Mouse (Mus musculus) Patski (cell line): ENCODE results near the gene Rapgef2. TPM values are rescaled to one million over a fixed set of nuclear protein-coding genes. Genes with fewer than 3 reads are reported as not detected.

ENCODE experiments used
- ATAC-seq: fragments of 100-300 bp; one replicate; pipeline ENCODE4 v1.8.0; 2021
- CTCF ChIA-PET: fragments of 350-600 bp; sonication (Branson Sonifier 250); formaldehyde crosslinking; loops from one replicate; lab custom pipeline; 2022; ENCODE audit warnings: inconsistent platforms; lab: Charles Lee
- POLR2A ChIA-PET: fragments of 350-600 bp; sonication (Branson Sonifier 250); formaldehyde crosslinking; loops from one replicate; lab custom pipeline; 2022; ENCODE audit warnings: antibody characterized with exemption, inconsistent platforms; lab: Charles Lee
- DNase-seq: peaks from one replicate; pipeline ENCODE4 v3.0.0-alpha.2; 2011; ENCODE audit warnings: low read depth, low spot score
- H3K27me3 ChIP-seq: fragments of 371-371 bp; one replicate; pipeline ENCODE4 v1.5.1; 2021
- CTCF ChIP-seq: fragments of 100-300 bp; IDR thresholded peaks from one replicate; pipeline ENCODE4 v1.5.1; 2021
- in situ Hi-C: fragments of 300-500 bp; cut with MboI; formaldehyde crosslinking; loops from 3 replicates; pipeline ENCODE4 v1.11.1; 2018; ENCODE audit warnings: low pct_unique_long_range_greater_than_20kb, mixed read lengths
- polyA plus RNA-seq: library from polyadenylated mRNA; unstranded; gene quantifications from one replicate; pipeline ENCODE4 v1.2.3, GENCODE M21; 2021

The Rapgef2 gene
- polyA plus RNA-seq, 1 experiment from 2014 or later = 19.1 TPM

DNA sequence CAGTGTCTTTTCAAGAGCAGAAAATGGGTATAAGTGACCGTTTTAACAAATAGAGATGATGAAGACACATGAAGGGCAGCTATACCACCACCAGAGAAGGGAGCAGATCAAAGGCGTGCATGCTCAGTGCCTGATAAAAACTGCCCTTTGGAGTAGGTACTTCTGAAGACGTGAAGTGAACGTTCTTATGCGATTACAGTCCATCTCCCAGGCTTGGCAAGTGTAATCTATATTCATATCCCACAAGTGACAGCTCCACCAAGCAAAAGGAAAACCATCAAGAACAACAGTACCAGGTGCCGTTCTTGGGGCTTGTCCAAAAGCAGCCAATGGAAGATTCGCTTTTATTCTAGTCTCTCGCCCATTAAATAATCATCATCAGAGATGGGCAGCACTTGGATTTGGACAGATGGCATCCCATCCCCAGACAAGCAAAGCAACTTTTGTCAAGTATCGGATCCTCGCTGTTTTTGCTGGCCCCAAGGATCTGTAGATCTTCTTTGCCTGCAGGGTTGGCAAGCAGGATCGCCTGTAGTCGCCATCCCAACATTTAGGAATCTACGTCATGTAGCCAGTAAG is 1.1 kb downstream of the Rapgef2 start:
- in situ Hi-C loops = loop anchor here (5.0 to 10.0 kb wide), 2 partner anchors 60 to 307 kb away; partner anchors contain the start of gene Ppid
- TF ChIP-seq CTCF = no peak
- CTCF ChIA-PET = interaction anchor here (0.9 to 5.1 kb wide), 6 partner anchors 8 to 159 kb away, joined by 3 to 25 read pairs (median 4); no protein-coding TSS in a partner anchor
- no peak for ATAC-seq
- POLR2A ChIA-PET = interaction anchor here (1.1 kb wide), 1 partner anchor 11 kb away, joined by 6 read pairs; no protein-coding TSS in a partner anchor
- no peak for DNase-seq
- H3K27me3 ChIP-seq = no peaks in the 10 kb centered on the region

DNA sequence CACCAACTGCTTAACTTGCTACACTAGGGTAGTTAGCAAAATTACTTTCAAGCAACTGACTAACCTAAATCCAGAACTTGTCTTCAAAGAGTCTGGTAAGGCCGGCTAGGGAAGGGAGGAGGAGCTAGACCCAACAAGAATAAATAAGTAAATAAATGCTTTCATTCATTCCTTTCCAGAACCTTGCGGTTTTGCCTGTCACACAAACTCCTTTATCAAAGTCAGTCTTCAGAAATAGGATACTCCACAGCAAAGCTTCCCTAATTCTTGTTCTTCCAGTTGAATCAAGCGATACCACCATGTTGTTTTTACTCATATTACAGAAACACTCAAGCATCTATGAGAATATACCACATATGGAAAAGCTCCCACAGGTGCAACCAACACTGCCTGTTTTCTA is 2.3 kb downstream of the Rapgef2 start:
- DNase-seq (no peak), ATAC-seq (no peak)
- POLR2A ChIA-PET = interaction anchor here (0.7 kb wide), 1 partner anchor 26 kb away, joined by 5 read pairs; no protein-coding TSS in a partner anchor
- H3K27me3 ChIP-seq = no peaks in the 10 kb centered on the region
- in situ Hi-C loops = loop anchor here (10.0 kb wide), 1 partner anchor 59 kb away; no protein-coding TSS in a partner anchor
- TF ChIP-seq CTCF = no peak
- CTCF ChIA-PET = interaction anchor here (0.6 to 5.1 kb wide), 7 partner anchors 9 to 276 kb away, joined by 3 to 25 read pairs (median 3); no protein-coding TSS in a partner anchor

DNA sequence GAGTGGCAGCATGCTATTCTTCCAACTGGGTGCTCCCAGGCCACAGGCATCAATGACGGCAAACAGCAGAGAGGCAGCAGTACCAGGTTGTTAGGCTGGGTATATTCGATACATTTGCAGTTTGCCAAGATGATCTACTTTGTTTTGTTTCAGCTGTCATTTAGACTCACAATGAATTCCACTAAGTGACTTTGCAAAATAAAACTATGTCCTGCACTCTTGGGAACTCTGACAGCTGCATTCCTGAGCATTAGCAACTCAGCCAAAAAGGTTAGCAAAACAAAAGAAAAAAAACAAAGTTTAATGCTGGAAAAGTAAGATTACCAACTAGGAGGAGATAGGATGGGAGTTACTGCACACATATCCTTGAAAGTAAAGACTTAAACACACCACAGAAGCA is 3.3 kb downstream of the Rapgef2 start:
- TF ChIP-seq CTCF = no peak
- DNase-seq (no peak), ATAC-seq (no peak)
- ChIA-PET CTCF (interaction anchor here (1.3 to 5.1 kb wide), 4 partner anchors 19 to 61 kb away, joined by 3 to 25 read pairs (median 5); no protein-coding TSS in a partner anchor), POLR2A (no interaction called here)
- in situ Hi-C loops = loop anchor here (10.0 kb wide), 1 partner anchor 58 kb away; no protein-coding TSS in a partner anchor
- H3K27me3 ChIP-seq = no peaks in the 10 kb centered on the region

DNA sequence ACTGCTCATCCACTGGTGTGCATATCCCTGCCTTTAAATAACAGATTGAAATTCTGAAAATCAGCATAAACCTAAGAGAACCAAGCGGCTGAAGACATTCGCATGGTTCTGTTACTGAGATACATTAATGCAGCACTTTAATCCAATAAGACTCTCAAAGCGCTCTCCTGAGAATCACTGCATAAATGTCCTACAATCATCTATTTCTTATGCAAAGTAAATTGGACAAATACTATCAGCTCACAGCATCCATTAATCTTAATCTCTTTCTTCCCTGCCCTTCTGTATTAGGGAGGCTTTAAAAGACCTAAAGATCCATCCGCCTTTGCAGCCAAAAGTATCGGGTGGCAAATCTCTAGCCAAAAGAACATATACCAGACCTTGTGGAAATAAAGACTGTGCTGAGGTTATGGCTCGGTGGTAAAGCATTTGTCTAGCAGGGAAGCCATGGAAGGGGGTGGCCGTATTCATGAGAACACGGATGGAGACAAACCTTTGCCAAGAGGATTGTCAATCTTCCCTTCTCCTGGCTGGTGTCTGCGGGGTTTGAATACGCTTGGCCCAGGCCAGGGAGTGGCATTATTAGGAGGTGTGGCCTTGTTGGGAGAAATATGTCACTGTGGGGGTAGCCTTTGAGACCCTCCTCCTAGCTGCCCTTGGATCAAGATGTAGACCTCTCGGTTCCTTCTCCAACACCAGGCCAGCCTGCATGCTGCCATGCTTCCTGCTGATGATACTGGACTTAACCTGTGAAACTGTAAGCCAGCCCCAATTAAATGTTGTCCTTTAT is 10.3 kb downstream of the Rapgef2 start:
- in situ Hi-C loops = no loop called here

DNA sequence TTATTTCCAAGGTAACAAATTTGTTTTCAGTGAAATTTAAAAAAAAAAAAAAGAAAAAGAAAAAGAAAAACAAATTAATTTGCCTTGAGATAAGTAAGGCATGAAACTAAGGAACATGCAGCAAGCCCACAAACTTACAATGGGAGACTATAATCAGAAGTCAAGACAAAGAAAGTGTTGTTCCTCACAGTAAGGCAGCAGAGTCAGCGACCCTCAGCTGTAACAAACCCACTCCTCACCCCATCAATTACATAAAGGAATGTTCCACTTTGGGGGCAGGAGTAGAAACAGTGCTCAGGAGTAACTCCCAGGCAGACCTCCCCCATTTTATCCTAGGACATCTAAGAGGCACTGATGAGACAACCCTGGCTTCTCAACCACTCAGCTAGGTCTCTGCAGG is 13.0 kb downstream of the Rapgef2 start:
- POLR2A ChIA-PET = interaction anchor here (1.1 kb wide), 1 partner anchor 12 kb away, joined by 4 read pairs; no protein-coding TSS in a partner anchor
- TF ChIP-seq CTCF = no peak
- ATAC-seq = no peak
- in situ Hi-C loops = no loop called here
- DNase-seq = no peak
- CTCF ChIA-PET = interaction anchor here (1.1 to 2.0 kb wide), 5 partner anchors 10 to 314 kb away, joined by 3 to 7 read pairs (median 6); no protein-coding TSS in a partner anchor
- H3K27me3 ChIP-seq = no peaks in the 10 kb centered on the region

More for the DNA sequence above, 10.3 kb downstream of the Rapgef2 start:
- ATAC-seq (no peak), DNase-seq (no peak)
- no peaks in the 10 kb centered on the region for H3K27me3 ChIP-seq
- CTCF ChIA-PET = interaction anchor here (1.0 to 1.8 kb wide), 4 partner anchors 8 to 54 kb away, joined by 3 to 5 read pairs (median 4); partner anchors contain the start of gene Rapgef2
- TF ChIP-seq CTCF = no peak
- POLR2A ChIA-PET = no interaction called here

DNA sequence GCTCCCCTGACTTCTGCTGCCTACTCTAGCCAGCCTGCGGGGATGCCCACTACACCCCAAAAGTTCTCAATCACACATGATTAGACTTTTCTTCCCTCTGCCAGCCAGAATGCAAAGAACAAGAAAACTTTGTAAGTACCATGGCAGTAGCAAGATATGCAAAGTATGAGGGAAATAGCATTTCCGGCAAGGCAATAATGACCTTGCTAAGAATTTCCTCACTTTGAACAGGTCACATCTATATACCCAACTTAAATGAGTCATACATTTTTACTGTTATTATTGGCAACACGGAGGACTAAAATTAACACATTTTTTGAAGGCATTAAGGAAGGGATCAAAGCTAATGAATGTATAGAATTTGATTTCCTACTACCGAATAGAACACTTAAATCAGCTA is 13.4 kb downstream of the Rapgef2 start:
- POLR2A ChIA-PET = interaction anchor here (1.1 kb wide), 1 partner anchor 11 kb away, joined by 4 read pairs; no protein-coding TSS in a partner anchor
- DNase-seq = no peak
- CTCF ChIA-PET = interaction anchor here (1.7 to 2.1 kb wide), 5 partner anchors 9 to 24 kb away, joined by 6 to 7 read pairs (median 6); no protein-coding TSS in a partner anchor
- ATAC-seq = no peak
- no peaks in the 10 kb centered on the region for H3K27me3 ChIP-seq
- no peak for TF ChIP-seq CTCF
- in situ Hi-C loops = no loop called here

DNA sequence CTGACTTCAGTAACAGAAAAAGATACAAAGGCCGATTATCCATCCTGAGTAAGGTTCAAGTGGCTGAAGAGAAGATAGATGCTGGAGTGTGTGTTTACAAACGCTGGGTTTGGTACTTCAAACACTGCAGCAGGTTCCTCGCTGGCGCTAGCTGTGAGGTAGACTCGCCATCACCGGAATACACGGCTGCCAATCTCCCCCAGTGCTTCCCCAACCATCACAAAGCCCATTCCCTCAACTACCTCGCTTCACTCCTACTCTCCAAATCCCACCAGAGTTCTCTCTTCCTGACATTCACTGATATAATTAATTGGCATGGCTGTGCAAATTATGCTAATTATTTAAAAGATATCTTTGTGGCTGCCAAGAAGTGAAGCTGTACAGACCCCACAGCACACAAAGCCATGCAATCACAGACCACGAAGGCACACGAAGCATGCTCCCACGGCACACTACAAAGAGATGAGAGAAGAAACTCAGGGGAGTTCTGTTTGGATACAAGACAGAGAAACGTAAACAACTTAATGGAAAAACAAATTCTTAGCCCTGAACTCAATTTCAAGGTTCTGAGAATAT is 15.2 kb downstream of the Rapgef2 start:
- ATAC-seq (no peak), DNase-seq (no peak)
- POLR2A ChIA-PET = interaction anchor here (0.8 to 1.2 kb wide), 2 partner anchors 17 to 60 kb away, joined by 3 to 5 read pairs; no protein-coding TSS in a partner anchor
- no peak for TF ChIP-seq CTCF
- H3K27me3 ChIP-seq = no peaks in the 10 kb centered on the region
- CTCF ChIA-PET = interaction anchor here (0.8 to 2.1 kb wide), 3 partner anchors 10 to 13 kb away, joined by 3 to 7 read pairs (median 7); no protein-coding TSS in a partner anchor
- in situ Hi-C loops = no loop called here

DNA sequence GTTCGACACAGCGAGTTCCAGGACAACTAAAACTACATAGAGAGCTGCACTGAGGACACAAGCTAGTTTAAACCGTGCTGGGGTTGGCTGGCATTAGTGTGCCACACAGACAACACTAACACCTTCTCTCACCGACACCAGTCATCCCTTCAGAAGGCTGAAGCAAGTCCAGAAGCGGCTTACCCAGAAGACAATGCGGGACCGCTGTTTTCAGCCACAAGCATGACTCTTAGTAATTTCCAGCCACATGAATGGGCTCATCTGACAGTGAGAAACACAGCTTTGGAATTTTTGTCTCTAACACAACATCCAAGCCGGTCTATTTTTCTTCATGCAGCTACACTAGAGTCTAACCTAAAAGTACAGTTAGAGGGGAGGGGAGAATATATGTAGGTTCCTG is 16.4 kb downstream of the Rapgef2 start:
- in situ Hi-C loops = no loop called here
- POLR2A ChIA-PET = no interaction called here
- DNase-seq (no peak), ATAC-seq (no peak)
- CTCF ChIA-PET = interaction anchor here (1.0 to 1.5 kb wide), 2 partner anchors 8 to 9 kb away, joined by 3 to 4 read pairs; no protein-coding TSS in a partner anchor
- no peaks in the 10 kb centered on the region for H3K27me3 ChIP-seq
- TF ChIP-seq CTCF = no peak

DNA sequence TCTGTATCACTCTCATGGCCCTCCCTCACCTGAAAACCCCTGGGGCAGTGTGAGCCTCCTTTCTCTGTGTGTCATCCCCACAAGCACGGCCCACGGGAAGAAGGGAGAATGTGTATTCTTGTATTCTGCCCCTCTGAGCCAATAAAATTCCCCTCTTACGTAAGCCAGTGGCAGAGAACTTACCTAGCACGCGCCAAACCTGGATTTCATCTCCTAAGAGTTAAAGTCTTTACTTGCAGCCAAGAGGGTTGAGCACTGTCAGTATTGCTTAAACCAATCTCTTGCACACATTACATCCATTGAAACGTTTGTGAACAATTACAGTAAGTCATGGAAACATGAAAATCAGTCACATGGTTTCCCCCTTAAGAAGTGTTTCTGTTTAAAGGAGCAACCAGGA is 19.3 kb downstream of the Rapgef2 start:
- DNase-seq (no peak), ATAC-seq (no peak)
- no peaks in the 10 kb centered on the region for H3K27me3 ChIP-seq
- ChIA-PET POLR2A (no interaction called here), CTCF (no interaction called here)
- TF ChIP-seq CTCF = no peak
- in situ Hi-C loops = no loop called here
